Mouse (Mus musculus): ENCODE measurements around the gene Capza1. TPM values are rescaled to one million over a fixed set of nuclear protein-coding genes. Genes with fewer than 3 reads are reported as not detected.

The Capza1 gene
- 162 TPM for total RNA-seq (2023)

GRCm38 (mm10) chr3:104863786-104864650, at the start of gene Capza1, which contains the start of gene St7l:
Capza1 (minus strand) TSS chr3:104864505.
St7l (plus strand) TSS chr3:104864005.

GRCm38 (mm10) chr3:104817991-104818748, 46.1 kb downstream of the Capza1 start, which contains the start of gene Mov10:
Mov10 (minus strand) TSS chr3:104818563.

GRCm38 (mm10) chr3:104788075-104788474, 76.2 kb downstream of the Capza1 start, which contains the start of gene Rhoc:
Rhoc (plus strand) TSS chr3:104788375.

GRCm38 (mm10) chr3:104781471-104781903, 82.8 kb downstream of the Capza1 start, which contains the start of gene Fam19a3:
Fam19a3 (minus strand) TSS chr3:104781840.

GRCm38 (mm10) chr3:104780561-104781420, 83.5 kb downstream of the Capza1 start, which contains the start of gene Ppm1j:
Ppm1j (plus strand) TSS chr3:104781056.

Other genes starting within 250 kb of the Capza1 start
- 35.4 TPM for gene Slc16a1, start 225.8 kb downstream of the Capza1 start, total RNA-seq (2023)
- 21.3 TPM for gene Ppm1j, start 83.4 kb downstream of the Capza1 start, total RNA-seq (2023)
- gene Fam19a3, start 82.7 kb downstream of the Capza1 start, total RNA-seq (2023), result 0.79 TPM
- gene Rhoc, start 76.1 kb downstream of the Capza1 start, total RNA-seq (2023), result 3.9 TPM
- 36.3 TPM for gene Mov10, start 45.9 kb downstream of the Capza1 start, total RNA-seq (2023)
- gene St7l, start 500 bp downstream of the Capza1 start, total RNA-seq (2023), result 26.5 TPM
- gene Wnt2b, start 97.4 kb upstream of the Capza1 start, total RNA-seq (2023), result not detected
- 0.50 TPM for gene Cttnbp2nl, start 188.6 kb upstream of the Capza1 start, total RNA-seq (2023)
- gene 4930564D02Rik, start 202.3 kb upstream of the Capza1 start, total RNA-seq (2023), result not detected

All from CD4-positive naive resting alpha-beta T cell, adult 76 days (primary cell).